Comparison of ENCODE assay signal across 9 mouse cellular contexts in the genomic region with DNA sequence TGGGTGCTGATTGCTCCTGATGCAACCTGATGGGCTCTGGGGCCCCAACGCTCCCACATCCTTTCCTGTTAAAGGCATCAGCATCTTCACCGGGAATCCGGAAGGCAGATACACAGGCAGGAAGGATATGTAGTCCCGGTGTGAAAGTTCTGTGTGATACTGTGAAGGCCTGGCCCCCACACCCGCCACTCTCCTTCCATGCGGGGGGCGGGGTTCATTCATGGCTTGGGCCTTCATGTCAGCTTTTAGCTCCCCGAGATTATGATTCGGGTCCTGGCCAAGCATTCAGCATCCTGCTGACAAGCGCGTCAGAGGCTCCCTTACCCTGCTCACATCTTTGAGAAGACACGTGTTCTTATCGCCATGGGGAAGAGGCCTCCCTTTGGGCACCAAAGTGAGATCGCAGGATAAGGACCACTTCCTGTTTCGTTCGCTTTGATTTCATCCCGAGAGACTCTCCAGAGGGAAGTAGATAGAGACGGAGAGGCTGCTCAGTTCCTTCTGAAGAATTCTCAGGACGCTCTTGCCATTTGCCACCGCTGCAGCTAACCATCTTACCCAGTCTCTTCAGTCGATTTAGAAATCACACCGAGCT. TPM values are rescaled to one million over a fixed set of nuclear protein-coding genes. Genes with fewer than 3 reads are reported as not detected.
DNase-seq lines count a peak whose midpoint lies in the region; ATAC-seq and TF ChIP-seq lines count a peak whose summit lies in the region.
"Had no signal": no experiment of that assay in that cellular context is flagged by ENCODE, and none has a peak within 500 bp of the region (broad histone marks: within the 10 kb centered on the region; RNA-seq: fewer than 3 reads in every experiment).

No protein-coding gene starts in this region.

- TF ChIP-seq CTCF in lung, embryonic 14.5 days (IDR thresholded peaks at IDR 0.05; ENCODE audit: low read depth), result no peak
- TF ChIP-seq CTCF in lung, adult 2 months (IDR thresholded peaks at IDR 0.05; ENCODE audit: insufficient read depth, low read length), result no peak
- TF ChIP-seq CTCF in midbrain, postnatal 0 days (IDR thresholded peaks at IDR 0.05), result no peak

- no peaks in the 10 kb centered on the region for H3K9me3 ChIP-seq in lung, embryonic 14.5 days (ENCODE audit: low read depth, low read length)
- H3K9me3 ChIP-seq in midbrain, postnatal 0 days (ENCODE audit: low read length), result no peaks in the 10 kb centered on the region; the same call in 1 of the 2 replicates

- H3K27ac ChIP-seq in lung, embryonic 14.5 days (ENCODE audit: low read depth), result no peak overlapping the region
- H3K27ac ChIP-seq in midbrain, postnatal 0 days (ENCODE audit: low read depth, low read length), result no peak overlapping the region

- no peak for TF ChIP-seq POLR2A in lung, adult 2 months (IDR thresholded peaks at IDR 0.05; ENCODE audit: borderline replicate concordance, extremely low read depth, low read depth, low read length)

- H3K27me3 ChIP-seq in lung, embryonic 14.5 days (ENCODE audit: insufficient read depth, low read length), result no peaks in the 10 kb centered on the region
- H3K27me3 ChIP-seq in midbrain, postnatal 0 days (ENCODE audit: insufficient read depth, low read length), result no peaks in the 10 kb centered on the region

- H3K4me1 ChIP-seq in lung, embryonic 14.5 days (ENCODE audit: insufficient read depth), result peaks cover 11% of the 10 kb centered on the region; the same call in 1 of the 2 replicates
- no peaks in the 10 kb centered on the region; the same call in 1 of the 2 replicates for H3K4me1 ChIP-seq in lung, adult 2 months (ENCODE audit: control insufficient read depth, insufficient read depth, low read length)
- no peaks in the 10 kb centered on the region for H3K4me1 ChIP-seq in midbrain, postnatal 0 days (ENCODE audit: insufficient read depth, low read length)

- no peak overlapping the region; the same call in 1 of the 2 replicates for H3K9ac ChIP-seq in lung, embryonic 14.5 days
- no peak overlapping the region for H3K9ac ChIP-seq in midbrain, postnatal 0 days (replicated peaks; ENCODE audit: low read length, poor library complexity, severe bottlenecking)

- peak overlapping the region; percentile 3; the same call in 1 of the 2 replicates for H3K4me3 ChIP-seq in lung, embryonic 14.5 days (ENCODE audit: low read depth, low read length)
- H3K4me3 ChIP-seq in lung, adult 2 months (replicated peaks; ENCODE audit: extremely low read depth, low read depth, low read length), result no peak overlapping the region
- no peak overlapping the region for H3K4me3 ChIP-seq in midbrain, postnatal 0 days (ENCODE audit: low read depth, low read length)
- H3K4me3 ChIP-seq: forebrain, embryonic 10.5 days had no signal

- H3K4me2 ChIP-seq in lung, embryonic 14.5 days, result peak overlapping the region; percentile 54
- 0 out of 2 replicates have a peak overlapping the region, but pooled peaks have one; percentile 4 for H3K4me2 ChIP-seq in midbrain, postnatal 0 days (ENCODE audit: low read depth, low read length, poor library complexity, severe bottlenecking)

- WGBS in lung, embryonic 14.5 days, result 21% methylated on average over 22 of the region's 22 CpGs
- WGBS in lung, adult 2 months, result 15% methylated on average over 22 of the region's 22 CpGs
- 44% methylated on average over 22 of the region's 22 CpGs for WGBS in midbrain, postnatal 0 days

- no peaks in the 10 kb centered on the region for H3K36me3 ChIP-seq in lung, embryonic 14.5 days (ENCODE audit: insufficient read depth)
- no peaks in the 10 kb centered on the region for H3K36me3 ChIP-seq in midbrain, postnatal 0 days (ENCODE audit: insufficient read depth, low read length)
- H3K36me3 ChIP-seq: forebrain, embryonic 10.5 days had no signal

- DNase-seq in lung, embryonic 14.5 days, result peak; percentile 35
- DNase-seq in lung, adult 2 months, result no peak
- peak; percentile 28 for DNase-seq in heart, adult 8-10 months (ENCODE audit: low spot score)
- peak; percentile 25 for DNase-seq in kidney, adult 9 months
- DNase-seq in midbrain, postnatal 0 days (ENCODE audit: low spot score), result peak; percentile 10
- DNase-seq in urinary bladder, postnatal 36 days (ENCODE audit: low spot score in 2 of 2), result no peak
- no peak for DNase-seq in cerebellum, adult 11 months
- no peak for DNase-seq in frontal cortex, postnatal 14 days (ENCODE audit: low spot score in 2 of 2)

- ATAC-seq in lung, embryonic 14.5 days (ENCODE audit: insufficient read depth), result peak; percentile 47; the same call in 1 of the 2 replicates
- peak; percentile 16; the same call in 1 of the 2 replicates for ATAC-seq in midbrain, postnatal 0 days (ENCODE audit: low FRiP score)

RNA-seq across cellular contexts. Expression of a gene that starts 34.8 kb away (rescaled TPM):
- 506 and 511 TPM in 2 replicates for polyA plus RNA-seq in lung, embryonic 14.5 days (2014; fragmentation: Nextera tagmentation; extraction: Ambion mirVana)
- polyA plus RNA-seq in lung, adult 2 months (2012; rRNA removed), result 33.9 and 47.1 TPM in 2 replicates
- 100 to 1,000 TPM; 126 to 181 (median 148) TPM for total RNA-seq in heart, adult 8-10 months (2022)
- total RNA-seq in midbrain, postnatal 0 days (2014; rRNA removed), result 220 and 287 TPM in 2 replicates
- 513 and 545 TPM in 2 replicates for polyA plus RNA-seq in midbrain, postnatal 0 days (2015; fragmentation: Nextera tagmentation; extraction: Ambion mirVana)

Comparison
In these comparisons a context has a peak if more than half of its experiments do, and no peak if none do; other contexts are left out.
1. DNase-seq: peak in lung, embryonic 14.5 days (single experiment), heart, adult 8-10 months (single experiment), kidney, adult 9 months (single experiment) and midbrain, postnatal 0 days (single experiment); none in lung, adult 2 months (single experiment), urinary bladder, postnatal 36 days (0 of 2), cerebellum, adult 11 months (single experiment) and frontal cortex, postnatal 14 days (0 of 2).
2. RNA of a gene that starts 34.8 kb away (polyA plus RNA-seq): 513 to 545 TPM in midbrain, postnatal 0 days and 506 to 511 TPM in lung, embryonic 14.5 days; 33.9 to 47.1 TPM in lung, adult 2 months; every median in the first group is over 10 times any median in the second.